Comparison of ENCODE assay signal across 19 mouse cellular contexts in the genomic region with DNA sequence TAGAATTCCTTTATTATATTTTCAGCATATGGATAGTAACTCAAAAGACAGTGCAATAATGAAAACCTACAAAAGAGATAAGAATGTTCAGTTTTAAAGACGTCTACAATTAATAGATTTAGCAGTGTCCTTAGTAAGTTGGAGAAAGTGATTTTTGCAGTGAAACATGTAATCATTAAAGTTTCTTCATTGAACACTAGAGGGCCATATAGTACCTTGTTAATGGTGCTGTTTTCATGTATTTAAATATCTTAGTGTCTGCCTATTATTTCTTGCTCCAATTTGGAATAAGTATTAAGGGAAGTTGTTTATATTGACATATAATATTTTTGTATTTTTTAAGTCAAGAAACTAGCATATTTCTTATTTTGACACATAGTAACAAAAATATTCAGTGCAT.
DNase-seq lines count a peak whose midpoint lies in the region; ATAC-seq and TF ChIP-seq lines count a peak whose summit lies in the region.
"Had no signal": no experiment of that assay in that cellular context is flagged by ENCODE, and none has a peak within 500 bp of the region (broad histone marks: within the 10 kb centered on the region; RNA-seq: fewer than 3 reads in every experiment).

No protein-coding gene starts in this region.

- no peak for ATAC-seq in intestine, postnatal 0 days
- no peak for ATAC-seq in intestine, embryonic 15.5 days
- ATAC-seq in lung, postnatal 0 days, result no peak
- no peak for ATAC-seq in stomach, postnatal 0 days (ENCODE audit: low FRiP score, low TSS enrichment)
- ATAC-seq: intestine, embryonic 16.5 days had no signal

- no peak overlapping the region for H3K4me3 ChIP-seq in cerebellum, adult 2 months (replicated peaks; ENCODE audit: insufficient read depth, low read depth, low read length)
- no peak overlapping the region for H3K4me3 ChIP-seq in intestine, postnatal 0 days (ENCODE audit: low read depth, low read length)
- no peak overlapping the region for H3K4me3 ChIP-seq in intestine, embryonic 15.5 days (replicated peaks)
- no peak overlapping the region for H3K4me3 ChIP-seq in lung, postnatal 0 days (ENCODE audit: low read depth, low read length)
- no peak overlapping the region for H3K4me3 ChIP-seq in stomach, postnatal 0 days (ENCODE audit: low read depth, low read length)
- H3K4me3 ChIP-seq: neural tube, embryonic 13.5 days had no signal

- WGBS in cerebellum, adult 2 months, result 43% methylated on average over 1 of the region's 1 CpGs
- WGBS in intestine, postnatal 0 days, result 39% methylated on average over 1 of the region's 1 CpGs
- 44% methylated on average over 1 of the region's 1 CpGs for WGBS in intestine, embryonic 15.5 days
- 27% methylated on average over 1 of the region's 1 CpGs for WGBS in lung, postnatal 0 days
- WGBS in stomach, postnatal 0 days, result 29% methylated on average over 1 of the region's 1 CpGs

- no peak overlapping the region for H3K27ac ChIP-seq in cerebellum, adult 2 months (ENCODE audit: insufficient read depth, low read length)
- no peak overlapping the region for H3K27ac ChIP-seq in intestine, postnatal 0 days (ENCODE audit: low read depth, low read length)
- no peak overlapping the region for H3K27ac ChIP-seq in intestine, embryonic 15.5 days
- no peak overlapping the region for H3K27ac ChIP-seq in lung, postnatal 0 days (ENCODE audit: low read length)
- H3K27ac ChIP-seq in stomach, postnatal 0 days (replicated peaks), result no peak overlapping the region
- H3K27ac ChIP-seq: liver, embryonic 14.5 days; neural tube, embryonic 13.5 days had no signal

- DNase-seq in cerebellum, adult 2 months, result no peak
- DNase-seq in cerebellum, postnatal 4 days (ENCODE audit: low spot score in 2 of 2), result no peak
- DNase-seq in lung, postnatal 0 days (ENCODE audit: low spot score), result peak; percentile 34
- DNase-seq in lung, postnatal 36 days, result no peak
- no peak for DNase-seq in stomach, postnatal 0 days (ENCODE audit: low spot score)
- no peak for DNase-seq in frontal cortex, adult 2 months (ENCODE audit: extremely low spot score in 1 of 2, low spot score in 1 of 2)
- DNase-seq: adrenal gland, adult 8-10 months; cerebellum, adult 8-10 months; gastrocnemius, postnatal 14 days; heart, postnatal 4 days; kidney, postnatal 14 days; right cerebral cortex, postnatal 4 days; thymus, adult 2 months had no signal

- TF ChIP-seq EP300 in lung, postnatal 0 days (IDR thresholded peaks at IDR 0.05), result no peak
- TF ChIP-seq EP300 in stomach, postnatal 0 days (optimal IDR thresholded peaks at IDR 0.05), result no peak

- no peak for TF ChIP-seq POLR2A in cerebellum, adult 2 months (IDR thresholded peaks at IDR 0.05; ENCODE audit: borderline replicate concordance, insufficient read depth, low read length)

- no peaks in the 10 kb centered on the region for H3K36me3 ChIP-seq in intestine, postnatal 0 days (ENCODE audit: control insufficient read depth, insufficient read depth)
- no peaks in the 10 kb centered on the region for H3K36me3 ChIP-seq in intestine, embryonic 15.5 days
- no peaks in the 10 kb centered on the region for H3K36me3 ChIP-seq in lung, postnatal 0 days (ENCODE audit: insufficient read depth, low read length)
- no peaks in the 10 kb centered on the region for H3K36me3 ChIP-seq in stomach, postnatal 0 days (ENCODE audit: control insufficient read depth, insufficient read depth, low read length)
- H3K36me3 ChIP-seq: neural tube, embryonic 13.5 days had no signal

- peak; percentile 36; the same call in 1 of the 2 replicates for TF ChIP-seq CTCF in cerebellum, adult 2 months (IDR thresholded peaks at IDR 0.05; ENCODE audit: borderline replicate concordance, insufficient read depth, low read depth, low read length)
- TF ChIP-seq CTCF in intestine, postnatal 0 days (IDR thresholded peaks at IDR 0.05; ENCODE audit: low read depth), result peak; percentile 58
- TF ChIP-seq CTCF in lung, postnatal 0 days (IDR thresholded peaks at IDR 0.05), result peak; percentile 42
- peak; percentile 67 for TF ChIP-seq CTCF in stomach, postnatal 0 days (IDR thresholded peaks at IDR 0.05; ENCODE audit: low read depth)

- H3K9me3 ChIP-seq in intestine, postnatal 0 days (ENCODE audit: control insufficient read depth), result no peaks in the 10 kb centered on the region
- no peaks in the 10 kb centered on the region for H3K9me3 ChIP-seq in intestine, embryonic 15.5 days
- no peaks in the 10 kb centered on the region for H3K9me3 ChIP-seq in lung, postnatal 0 days (ENCODE audit: low read length)
- H3K9me3 ChIP-seq in stomach, postnatal 0 days (ENCODE audit: control insufficient read depth, low read length), result no peaks in the 10 kb centered on the region
- H3K9me3 ChIP-seq: neural tube, embryonic 13.5 days had no signal

- H3K4me2 ChIP-seq in intestine, postnatal 0 days (replicated peaks; ENCODE audit: low read depth), result no peak overlapping the region
- H3K4me2 ChIP-seq in intestine, embryonic 15.5 days (replicated peaks), result no peak overlapping the region
- no peak overlapping the region for H3K4me2 ChIP-seq in lung, postnatal 0 days (replicated peaks; ENCODE audit: low read depth, low read length)
- H3K4me2 ChIP-seq in stomach, postnatal 0 days (replicated peaks; ENCODE audit: low read depth), result no peak overlapping the region
- H3K4me2 ChIP-seq: heart, embryonic 11.5 days; neural tube, embryonic 13.5 days had no signal

- peaks cover 2% of the 10 kb centered on the region; the same call in 1 of the 2 replicates for H3K4me1 ChIP-seq in cerebellum, adult 2 months (ENCODE audit: control insufficient read depth, insufficient read depth, low read length)
- no peaks in the 10 kb centered on the region for H3K4me1 ChIP-seq in intestine, postnatal 0 days (replicated peaks; ENCODE audit: control insufficient read depth, insufficient read depth, low read length)
- H3K4me1 ChIP-seq in intestine, embryonic 15.5 days (replicated peaks), result no peaks in the 10 kb centered on the region
- no peaks in the 10 kb centered on the region for H3K4me1 ChIP-seq in lung, postnatal 0 days (ENCODE audit: insufficient read depth, low read depth, low read length)
- H3K4me1 ChIP-seq in stomach, postnatal 0 days (replicated peaks; ENCODE audit: control insufficient read depth, insufficient read depth), result no peaks in the 10 kb centered on the region

- H3K9ac ChIP-seq in intestine, postnatal 0 days (ENCODE audit: low read depth, low read length), result no peak overlapping the region
- H3K9ac ChIP-seq in intestine, embryonic 15.5 days, result no peak overlapping the region
- no peak overlapping the region for H3K9ac ChIP-seq in lung, postnatal 0 days (replicated peaks; ENCODE audit: low read depth)
- H3K9ac ChIP-seq in stomach, postnatal 0 days (ENCODE audit: low read length), result no peak overlapping the region
- H3K9ac ChIP-seq: liver, embryonic 14.5 days; neural tube, embryonic 13.5 days had no signal

- no peaks in the 10 kb centered on the region for H3K27me3 ChIP-seq in cerebellum, adult 2 months (ENCODE audit: control insufficient read depth, insufficient read depth, low read length)
- H3K27me3 ChIP-seq in intestine, postnatal 0 days (replicated peaks; ENCODE audit: control insufficient read depth, insufficient read depth, low read length), result no peaks in the 10 kb centered on the region
- H3K27me3 ChIP-seq in intestine, embryonic 15.5 days (replicated peaks), result no peaks in the 10 kb centered on the region
- H3K27me3 ChIP-seq in lung, postnatal 0 days (replicated peaks; ENCODE audit: insufficient read depth, low read length), result no peaks in the 10 kb centered on the region
- no peaks in the 10 kb centered on the region for H3K27me3 ChIP-seq in stomach, postnatal 0 days (ENCODE audit: control insufficient read depth, insufficient read depth, low read length)
- H3K27me3 ChIP-seq: neural tube, embryonic 13.5 days had no signal
